Mouse (Mus musculus): ENCODE measurements around the gene E2f4.
A peak's percentile ranks its signal among the peaks of the same experiment; 100 is the strongest.
"Not testable (repeated sequence)": the region's sequence is repeated elsewhere in the genome, so short reads cannot be mapped to it uniquely, and the experiment has no call there.

The E2f4 gene

GRCm38 (mm10) chr8:105269075-105269458 lies 28.4 kb upstream of the E2f4 start:
- DNase-seq (ENCODE audit: low read depth, low spot score) = no peak

GRCm38 (mm10) chr8:105269461-105269947 lies 28.0 kb upstream of the E2f4 start, which contains the start of gene Hsf4:
TSS of gene Hsf4 (plus strand) at chr8:105269801.
- peak; percentile 52 for DNase-seq (ENCODE audit: low read depth, low spot score)

GRCm38 (mm10) chr8:105270101-105270915 lies 27.2 kb upstream of the E2f4 start:
- DNase-seq (ENCODE audit: low read depth, low spot score) = no peak

- DNase-seq (ENCODE audit: low read depth, low spot score) = no peak
Measured at GRCm38 (mm10) chr8:105270916-105271186, 26.6 kb upstream of the E2f4 start.

GRCm38 (mm10) chr8:105275387-105275786 lies 22.1 kb upstream of the E2f4 start:
- DNase-seq (ENCODE audit: low read depth, low spot score) = no peak

GRCm38 (mm10) chr8:105275840-105276239 lies 21.6 kb upstream of the E2f4 start, which contains the start of gene Nol3:
TSS of gene Nol3 (plus strand) at chr8:105276140.
- no peak for DNase-seq (ENCODE audit: low read depth, low spot score)

GRCm38 (mm10) chr8:105276292-105277120 lies 21.0 kb upstream of the E2f4 start:
- DNase-seq (ENCODE audit: low read depth, low spot score) = no peak

GRCm38 (mm10) chr8:105278911-105279334 lies 18.5 kb upstream of the E2f4 start:
- peak; percentile 75 for DNase-seq (ENCODE audit: low read depth, low spot score)

- no peak for DNase-seq (ENCODE audit: low read depth, low spot score)
Measured at GRCm38 (mm10) chr8:105280567-105280966, 16.9 kb upstream of the E2f4 start.

- DNase-seq (ENCODE audit: low read depth, low spot score) = no peak
Measured at GRCm38 (mm10) chr8:105281821-105282220, 15.6 kb upstream of the E2f4 start.

GRCm38 (mm10) chr8:105282239-105282638 lies 15.2 kb upstream of the E2f4 start:
- no peak for DNase-seq (ENCODE audit: low read depth, low spot score)

- peak; percentile 63 for DNase-seq (ENCODE audit: low read depth, low spot score)
Measured at GRCm38 (mm10) chr8:105283074-105283473, 14.4 kb upstream of the E2f4 start.

- DNase-seq (ENCODE audit: low read depth, low spot score) = no peak
Measured at GRCm38 (mm10) chr8:105285514-105285913, 11.9 kb upstream of the E2f4 start.

- no peak for DNase-seq (ENCODE audit: low read depth, low spot score)
Measured at GRCm38 (mm10) chr8:105286907-105287306, 10.6 kb upstream of the E2f4 start.

- no peak for DNase-seq (ENCODE audit: low read depth, low spot score)
Measured at GRCm38 (mm10) chr8:105288231-105288630, 9.2 kb upstream of the E2f4 start.

GRCm38 (mm10) chr8:105288958-105289732 lies 8.3 kb upstream of the E2f4 start:
- peak; percentile 96 for DNase-seq (ENCODE audit: low read depth, low spot score)

GRCm38 (mm10) chr8:105289805-105290460 lies 7.5 kb upstream of the E2f4 start, which contains the start of gene 4931428F04Rik:
TSS of gene 4931428F04Rik (minus strand) at chr8:105289864.
- peak; percentile 72 for DNase-seq (ENCODE audit: low read depth, low spot score)

GRCm38 (mm10) chr8:105290554-105291314 lies 6.7 kb upstream of the E2f4 start:
- DNase-seq (ENCODE audit: low read depth, low spot score) = peak; percentile 86

GRCm38 (mm10) chr8:105291364-105291763 lies 6.1 kb upstream of the E2f4 start:
- not testable (repeated sequence) for DNase-seq (ENCODE audit: low read depth, low spot score)

- peak; percentile 30 for DNase-seq (ENCODE audit: low read depth, low spot score)
Measured at GRCm38 (mm10) chr8:105291802-105292201, 5.7 kb upstream of the E2f4 start.
